Mouse (Mus musculus) liver, embryonic 11.5 days (tissue): Measurements from ENCODE around the gene Hectd2. TPM values are rescaled to one million over a fixed set of nuclear protein-coding genes. Genes with fewer than 3 reads are reported as not detected.
A peak's percentile ranks its signal among the peaks of the same experiment; 100 is the strongest.

Source experiments
- ATAC-seq: fragments of 200-750 bp; cut with Nextera tagmentation; replicated peaks from 2 replicates; pipeline ENCODE4 v1.8.0; 2017; ENCODE audit warnings: moderate number of reproducible peaks, mild to moderate bottlenecking, moderate TSS enrichment, moderate library complexity; ENCODE audit not compliant: low FRiP score
- DNase-seq: peaks from one replicate; pipeline ENCODE4 v3.0.0-alpha.2; 2017; ENCODE audit warnings: low spot score
- H3K27ac ChIP-seq: fragments of 300-500 bp; sonication (generic); 2 replicates; pipeline ENCODE4 v1.5.1; 2014; ENCODE audit warnings: mild to moderate bottlenecking, low read depth, low read length, control low read depth
- H3K27me3 ChIP-seq: fragments of 300-500 bp; sonication (generic); replicated peaks from 2 replicates; pipeline ENCODE4 v1.6.1; 2014; ENCODE audit warnings: low read length, mixed read lengths; ENCODE audit not compliant: control insufficient read depth, insufficient read depth
- H3K36me3 ChIP-seq: fragments of 300-500 bp; sonication (generic); 2 replicates; pipeline ENCODE4 v1.6.1; 2014; ENCODE audit warnings: mild to moderate bottlenecking, low read length, moderate library complexity, mixed read lengths; ENCODE audit not compliant: control insufficient read depth, insufficient read depth
- H3K4me1 ChIP-seq: fragments of 300-500 bp; sonication (generic); replicated peaks from 2 replicates; pipeline ENCODE4 v1.6.1; 2014; ENCODE audit warnings: low read length, mixed read lengths; ENCODE audit not compliant: control insufficient read depth, insufficient read depth
- H3K4me2 ChIP-seq: fragments of 300-500 bp; sonication (generic); 2 replicates; pipeline ENCODE4 v1.6.1; 2014; ENCODE audit warnings: mild to moderate bottlenecking, control low read depth, moderate library complexity
- H3K4me3 ChIP-seq: fragments of 300-500 bp; sonication (generic); 2 replicates; pipeline ENCODE4 v1.5.1; 2014; ENCODE audit warnings: low read depth, low read length, control low read depth
- H3K9ac ChIP-seq: fragments of 300-500 bp; sonication (generic); 2 replicates; pipeline ENCODE4 v1.6.1; 2014; ENCODE audit warnings: low read depth, low read length, control low read depth
- H3K9me3 ChIP-seq: fragments of 300-500 bp; sonication (generic); 2 replicates; pipeline ENCODE4 v1.6.1; 2016; ENCODE audit warnings: low read length, inconsistent platforms, mixed read lengths; ENCODE audit not compliant: control insufficient read depth
- WGBS: fragments of 180-500 bp; shearing (Covaris S2); extraction: QIAGEN DNeasy Blood & Tissue Kit; methylation state at CpG from one replicate; pipeline ENCODE4 v1.1.7; 2014; 5-methylcytosine and 5-hydroxymethylcytosine counted together
- polyA plus RNA-seq: library from polyadenylated mRNA; unstranded; fragments of >200 nt; fragmentation: Nextera tagmentation; extraction: Ambion mirVana; gene quantifications from 2 replicates; pipeline ENCODE4 v1.2.1, GENCODE M21; 2014

The Hectd2 gene
- polyA plus RNA-seq, 1 experiment from 2014 or later = 1.3 TPM

DNA sequence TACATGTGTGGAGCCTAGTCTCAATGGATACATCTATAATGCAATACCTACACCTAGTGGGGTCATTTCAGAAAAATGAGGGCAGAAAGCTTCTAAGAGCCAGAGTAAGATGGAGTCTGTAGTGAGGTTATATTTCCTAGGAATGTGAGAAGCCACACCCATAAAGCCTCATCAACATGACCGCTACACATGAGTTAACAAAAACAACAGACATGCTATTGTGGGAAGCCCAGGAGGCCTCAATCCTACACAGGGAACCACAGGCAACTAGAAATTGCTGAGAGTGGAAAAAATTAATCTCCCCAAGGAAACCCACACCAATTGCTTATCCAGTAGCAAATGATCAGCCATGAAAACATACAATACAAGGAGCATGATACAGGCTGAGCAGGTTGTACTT, 113.7 kb downstream of the Hectd2 start:
- no peaks in the 10 kb centered on the region for H3K4me1 ChIP-seq
- H3K36me3 ChIP-seq = no peaks in the 10 kb centered on the region
- H3K4me3 ChIP-seq = no peak overlapping the region
- 90% methylated on average over 1 of the region's 1 CpGs for WGBS
- DNase-seq (peak; percentile 2), ATAC-seq (no peak)
- H3K9me3 ChIP-seq = no peaks in the 10 kb centered on the region
- no peak overlapping the region for H3K27ac ChIP-seq
- H3K4me2 ChIP-seq = no peak overlapping the region
- H3K27me3 ChIP-seq = no peaks in the 10 kb centered on the region
- no peak overlapping the region for H3K9ac ChIP-seq

DNA sequence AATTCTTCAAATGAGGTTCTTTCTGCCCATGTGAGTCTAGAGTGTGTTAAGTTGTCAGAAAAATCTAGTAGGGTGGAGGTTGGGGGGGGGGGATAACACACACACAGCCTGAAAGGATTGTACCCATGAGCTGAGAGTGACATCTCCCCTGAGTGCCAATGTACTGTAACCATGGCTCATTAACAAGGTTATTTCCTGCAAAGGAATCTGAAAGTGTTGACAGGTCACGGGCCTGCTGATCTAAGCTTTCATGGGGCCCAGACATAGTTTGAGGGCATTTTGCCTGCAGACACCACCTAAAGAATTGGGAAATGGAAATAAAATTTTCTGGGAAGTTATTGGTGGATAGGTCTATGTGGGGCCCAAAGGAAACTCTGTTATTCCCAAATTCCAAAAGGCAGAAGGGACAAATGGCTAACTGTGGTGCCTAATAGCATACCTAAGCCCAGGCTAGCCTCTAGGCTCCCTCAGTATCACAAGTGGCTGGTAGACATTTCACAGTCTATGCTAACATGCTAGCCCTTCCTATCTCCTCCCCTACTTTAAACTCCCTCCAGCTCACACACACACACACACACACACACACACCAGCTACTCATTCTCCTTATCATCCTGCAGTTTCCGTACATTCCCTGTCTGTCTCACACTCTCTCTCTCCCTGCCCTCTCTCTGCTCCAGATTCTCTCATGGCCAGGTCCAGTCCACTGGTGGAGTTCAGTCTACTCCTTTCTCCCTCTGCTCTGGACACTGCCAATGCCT, 114.6 kb downstream of the Hectd2 start:
- no peak overlapping the region for H3K4me3 ChIP-seq
- no peak overlapping the region for H3K9ac ChIP-seq
- WGBS = 60% methylated on average over 2 of the region's 2 CpGs
- no peaks in the 10 kb centered on the region for H3K4me1 ChIP-seq
- ATAC-seq = no peak
- no peaks in the 10 kb centered on the region for H3K9me3 ChIP-seq
- no peak overlapping the region for H3K27ac ChIP-seq
- no peaks in the 10 kb centered on the region for H3K36me3 ChIP-seq
- no peaks in the 10 kb centered on the region for H3K27me3 ChIP-seq
- H3K4me2 ChIP-seq = no peak overlapping the region
- peak; percentile 14 for DNase-seq

DNA sequence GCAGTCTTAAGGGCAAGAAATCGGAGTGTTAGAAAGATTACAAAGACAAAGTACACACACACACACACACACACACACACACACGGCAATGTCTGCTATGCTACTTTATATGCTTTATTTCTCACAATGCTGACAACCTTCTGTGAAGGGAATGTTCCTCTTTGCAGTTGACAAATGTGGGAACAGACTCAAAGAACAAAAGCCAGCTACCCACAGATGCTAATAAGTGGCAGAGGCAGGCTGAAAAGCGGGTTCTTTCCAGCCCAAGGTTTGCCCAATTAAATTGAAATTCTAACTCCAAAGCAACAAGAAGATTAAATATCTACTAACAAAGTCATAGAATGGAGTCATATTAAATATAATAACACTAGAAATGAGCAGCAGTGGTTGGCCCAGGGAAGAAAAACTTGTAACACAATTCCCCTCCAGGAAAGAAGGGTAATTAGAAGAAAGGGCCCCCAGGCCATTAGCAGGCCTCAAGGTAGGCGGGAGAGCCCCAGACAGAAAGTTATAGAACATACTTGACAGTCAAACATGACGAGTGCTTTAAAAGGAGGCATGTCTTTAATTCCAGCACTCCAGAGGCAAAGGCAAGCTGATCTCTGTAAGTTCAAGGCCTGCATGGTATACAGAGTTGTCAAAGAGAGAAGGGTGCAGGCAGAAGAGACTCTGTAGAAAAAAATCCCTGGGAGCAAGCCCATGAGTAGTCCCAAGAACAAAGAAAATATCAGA, 115.4 kb downstream of the Hectd2 start:
- H3K27ac ChIP-seq = no peak overlapping the region
- peak; percentile 15 for DNase-seq
- no peak overlapping the region for H3K9ac ChIP-seq
- no peak for ATAC-seq
- no peaks in the 10 kb centered on the region for H3K4me1 ChIP-seq
- H3K4me2 ChIP-seq = no peak overlapping the region
- no peaks in the 10 kb centered on the region for H3K27me3 ChIP-seq
- H3K36me3 ChIP-seq = no peaks in the 10 kb centered on the region
- no peak overlapping the region for H3K4me3 ChIP-seq
- 70% methylated on average over 5 of the region's 5 CpGs for WGBS
- H3K9me3 ChIP-seq = no peaks in the 10 kb centered on the region

Other genes with a start within 250 kb of the Hectd2 start
- gene Pcgf5, start 206.3 kb upstream of the Hectd2 start, polyA plus RNA-seq = 16.6 and 18.2 TPM in 2 replicates
- gene Ppp1r3c, start 182.0 kb downstream of the Hectd2 start, polyA plus RNA-seq = 2.1 and 2.9 TPM in 2 replicates